Mouse (Mus musculus): Measurements from ENCODE around the gene Gm20379. TPM values are rescaled to one million over a fixed set of nuclear protein-coding genes. Genes with fewer than 3 reads are reported as not detected.

Gm20379 gene
- 1.5 and 2.0 TPM in 2 replicates for polyA plus RNA-seq (2015; fragmentation: Nextera tagmentation; extraction: Ambion mirVana)

DNA sequence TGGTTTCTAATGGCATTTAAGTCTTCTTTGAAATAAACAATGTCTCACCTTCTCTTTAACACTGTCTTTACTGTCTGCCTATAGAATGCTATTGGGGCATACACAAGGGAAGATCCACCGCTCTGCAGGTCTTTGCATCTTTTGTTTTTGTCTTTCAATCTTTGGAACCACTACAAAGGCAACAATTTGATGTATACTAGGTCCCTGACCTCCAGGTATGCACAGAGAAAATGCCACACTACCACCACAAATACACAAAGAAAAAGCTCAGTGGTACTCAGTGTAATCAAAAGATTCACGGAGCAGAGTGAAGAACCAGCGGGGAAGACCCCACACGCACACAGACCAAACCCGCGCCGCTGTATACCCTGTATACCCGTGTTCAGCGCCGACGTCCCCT, at the start of gene Gm20379:
Gene Gm20379 (plus strand): TSS at position 301 of the 400 bp plus-strand sequence.
- Histone ChIP-seq H3K9me3 (no peaks in the 10 kb centered on the region), H3K27me3 (no peaks in the 10 kb centered on the region)

DNA sequence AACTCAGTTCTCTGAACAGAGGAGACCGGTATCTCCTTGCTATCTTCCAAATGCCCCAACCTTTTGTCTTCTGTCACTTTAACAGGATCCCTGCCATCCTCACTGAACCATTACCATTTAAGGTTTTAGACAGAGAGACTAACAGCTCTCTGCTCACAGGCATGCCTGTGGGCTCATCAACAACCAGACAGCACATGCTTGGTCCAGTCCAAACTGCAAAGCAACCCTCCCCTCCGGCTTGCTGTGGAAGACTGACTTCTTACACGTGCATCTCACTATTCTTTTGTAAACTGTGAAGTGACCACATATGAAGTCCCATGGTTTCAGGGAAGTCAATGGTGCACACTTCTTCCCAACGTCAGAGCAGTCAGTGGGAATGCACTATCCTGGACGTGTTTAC, 44.5 kb upstream of the Gm20379 start:
- H3K4me2 ChIP-seq (replicated peaks), result no peak overlapping the region
- H3K27ac ChIP-seq, result no peak overlapping the region
- H3K36me3 ChIP-seq, result peaks cover 25% of the 10 kb centered on the region; the same call in 1 of the 2 replicates
- no peaks in the 10 kb centered on the region for H3K4me1 ChIP-seq
- no peak overlapping the region for H3K9ac ChIP-seq
- ATAC-seq (ENCODE audit: low FRiP score, low read depth), result no peak
- WGBS, result 83% methylated on average over 5 of the region's 5 CpGs
- H3K27me3 ChIP-seq, result no peaks in the 10 kb centered on the region
- no peaks in the 10 kb centered on the region for H3K9me3 ChIP-seq
- H3K4me3 ChIP-seq, result no peak overlapping the region

More for the DNA sequence above, at the start of gene Gm20379:
- 98% methylated on average over 11 of the region's 11 CpGs for WGBS
- peaks cover 34% of the 10 kb centered on the region for H3K36me3 ChIP-seq
- no peak within 1 kb of the TSS for H3K4me3 ChIP-seq
- H3K27ac ChIP-seq, result no peak within 1 kb of the TSS
- H3K9ac ChIP-seq, result no peak within 1 kb of the TSS
- no peak for ATAC-seq (ENCODE audit: low FRiP score, low read depth)
- H3K4me1 ChIP-seq, result peaks cover 34% of the 10 kb centered on the region
- H3K4me2 ChIP-seq (replicated peaks), result no peak within 1 kb of the TSS

DNA sequence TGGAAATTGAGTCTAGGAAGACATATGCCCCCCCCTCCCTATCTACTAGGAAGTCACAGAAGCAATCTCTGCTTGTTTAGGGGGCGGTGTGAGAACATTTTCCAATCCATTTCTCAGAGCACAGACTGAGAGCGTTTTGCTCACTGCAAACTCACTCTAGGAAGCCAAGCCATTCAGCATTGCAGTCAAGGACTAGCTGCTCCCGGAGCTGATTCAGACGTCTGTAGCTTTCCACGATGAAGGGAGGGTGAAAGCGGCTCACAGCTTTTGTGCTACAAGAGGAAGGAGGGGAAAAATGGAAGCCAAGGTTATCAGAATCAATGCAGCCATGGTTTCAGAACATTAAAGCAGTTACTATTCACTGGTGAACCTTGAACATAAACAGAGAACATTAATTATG, 42.2 kb upstream of the Gm20379 start:
- H3K36me3 ChIP-seq, result peaks cover 22% of the 10 kb centered on the region; the same call in 1 of the 2 replicates
- H3K27ac ChIP-seq, result no peak overlapping the region
- H3K9me3 ChIP-seq, result 0 out of 2 replicates have a peak, but pooled peaks cover 4% of the 10 kb centered on the region
- no peaks in the 10 kb centered on the region for H3K4me1 ChIP-seq
- 92% methylated on average over 6 of the region's 6 CpGs for WGBS
- H3K4me3 ChIP-seq, result no peak overlapping the region
- no peak for ATAC-seq (ENCODE audit: low FRiP score, low read depth)
- H3K9ac ChIP-seq, result no peak overlapping the region
- no peaks in the 10 kb centered on the region for H3K27me3 ChIP-seq
- H3K4me2 ChIP-seq (replicated peaks), result no peak overlapping the region

DNA sequence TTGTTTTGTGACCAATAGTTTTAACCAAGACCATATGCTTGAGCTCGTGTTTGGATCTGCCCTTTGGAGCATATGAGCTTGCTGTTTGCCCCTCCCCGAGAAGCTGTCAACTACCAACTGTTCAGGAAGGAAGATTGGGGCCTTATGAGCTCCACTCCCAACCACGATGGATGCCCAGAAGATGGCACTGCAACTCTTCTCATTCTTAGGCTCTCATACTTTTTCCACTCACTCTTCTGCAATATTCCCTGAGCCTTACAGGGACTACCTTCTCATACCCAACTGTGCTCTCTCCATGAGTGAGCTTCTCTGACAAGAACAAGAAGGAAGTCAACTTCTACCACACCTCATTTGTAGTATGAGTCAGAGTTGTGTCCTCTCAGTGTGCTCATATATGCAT, 38.7 kb upstream of the Gm20379 start:
- 82% methylated on average over 3 of the region's 3 CpGs for WGBS
- H3K4me3 ChIP-seq, result no peak overlapping the region
- ATAC-seq (ENCODE audit: low FRiP score, low read depth), result no peak
- no peak overlapping the region for H3K27ac ChIP-seq
- H3K9ac ChIP-seq, result no peak overlapping the region
- H3K9me3 ChIP-seq, result 0 out of 2 replicates have a peak, but pooled peaks cover 4% of the 10 kb centered on the region
- no peaks in the 10 kb centered on the region for H3K27me3 ChIP-seq
- H3K4me2 ChIP-seq (replicated peaks), result no peak overlapping the region
- H3K4me1 ChIP-seq, result no peaks in the 10 kb centered on the region
- H3K36me3 ChIP-seq, result peaks cover 16% of the 10 kb centered on the region; the same call in 1 of the 2 replicates

DNA sequence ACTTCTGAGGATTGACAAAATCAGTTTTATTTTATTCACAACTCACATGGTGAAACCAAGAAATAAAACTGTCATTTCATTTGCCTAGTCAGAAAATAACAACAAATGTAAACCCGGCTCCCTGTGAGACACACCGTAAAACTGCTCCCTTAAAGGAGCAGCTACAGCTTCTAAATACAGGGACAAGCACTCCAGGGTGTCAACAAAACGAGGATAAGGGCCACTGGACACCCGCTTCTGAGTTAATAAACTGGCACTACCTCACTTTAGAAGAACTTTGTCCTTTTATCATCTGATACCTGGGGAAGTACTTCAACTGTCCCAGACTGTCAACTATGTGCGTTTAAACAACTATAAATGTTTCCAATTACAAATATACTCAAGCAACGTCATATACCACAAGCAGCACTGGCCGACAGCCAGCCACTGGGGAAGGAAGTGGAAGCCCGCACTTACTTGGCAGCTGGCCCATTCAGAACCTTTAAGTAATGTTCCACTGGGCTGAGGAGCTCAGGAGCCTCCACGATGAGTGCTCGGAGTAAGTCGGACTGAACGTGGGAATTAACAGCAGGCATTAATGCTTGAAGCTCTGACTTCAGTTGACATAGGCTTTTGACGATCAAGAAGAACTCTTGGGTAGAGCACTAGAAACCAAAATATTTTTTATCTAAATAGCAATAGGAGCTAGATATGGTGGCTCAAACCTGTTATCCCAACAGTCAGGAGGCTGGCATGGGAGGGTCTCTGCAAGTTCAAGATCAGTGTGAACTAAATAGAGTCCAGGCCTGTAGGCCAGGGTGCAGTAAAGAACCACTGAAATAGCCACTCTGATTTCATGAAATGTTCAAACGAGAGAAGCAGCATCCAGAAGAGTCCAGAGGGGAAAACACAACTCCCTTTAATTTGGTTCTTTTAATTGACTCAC, 31.2 kb upstream of the Gm20379 start:
- Histone ChIP-seq H3K4me1 (peaks cover 23% of the 10 kb centered on the region), H3K9me3 (no peaks in the 10 kb centered on the region), H3K9ac (no peak overlapping the region), H3K4me2 (replicated peaks) (peak overlapping the region; percentile 35; the same call in 1 of the 2 replicates), H3K27ac (peak overlapping the region; percentile 1; the same call in 1 of the 2 replicates), H3K36me3 (no peaks in the 10 kb centered on the region), H3K4me3 (no peak overlapping the region), H3K27me3 (no peaks in the 10 kb centered on the region)
- WGBS, result 22% methylated on average over 14 of the region's 14 CpGs
- ATAC-seq (ENCODE audit: low FRiP score, low read depth), result peak; percentile 92

- Histone ChIP-seq H3K27ac (no peak overlapping the region), H3K36me3 (no peaks in the 10 kb centered on the region)
Observed at GRCm38 (mm10) chr13:92275292-92275691, 30.5 kb upstream of the Gm20379 start.

DNA sequence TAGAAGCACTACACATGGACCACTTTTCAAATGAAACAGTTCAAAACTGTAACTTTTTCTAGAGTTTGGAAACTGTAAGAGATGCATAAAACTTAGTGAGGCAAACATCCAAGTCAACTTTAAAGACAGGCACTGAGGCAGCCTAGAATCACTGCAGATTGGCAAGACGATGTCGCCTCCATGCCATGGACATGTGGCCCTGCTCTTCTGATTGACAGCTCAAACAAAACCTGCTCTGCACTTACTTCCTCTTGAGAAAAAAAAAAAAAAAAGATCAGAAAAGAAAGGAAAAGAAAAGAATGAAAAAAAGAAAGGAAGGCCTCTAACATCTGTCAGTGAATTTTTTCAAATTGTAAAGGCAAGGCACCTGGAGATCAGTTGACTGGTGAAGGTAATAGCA, 28.8 kb upstream of the Gm20379 start:
- Histone ChIP-seq H3K27ac (no peak overlapping the region), H3K9ac (no peak overlapping the region), H3K4me2 (replicated peaks) (no peak overlapping the region), H3K27me3 (no peaks in the 10 kb centered on the region), H3K9me3 (no peaks in the 10 kb centered on the region), H3K4me3 (no peak overlapping the region), H3K4me1 (peaks cover 23% of the 10 kb centered on the region), H3K36me3 (peaks cover 5% of the 10 kb centered on the region)
- 86% methylated on average over 2 of the region's 2 CpGs for WGBS
- ATAC-seq (ENCODE audit: low FRiP score, low read depth), result no peak

More at GRCm38 (mm10) chr13:92275292-92275691, 30.5 kb upstream of the Gm20379 start:
- H3K27me3 ChIP-seq, result no peaks in the 10 kb centered on the region
- H3K4me2 ChIP-seq (replicated peaks), result no peak overlapping the region
- peaks cover 23% of the 10 kb centered on the region for H3K4me1 ChIP-seq
- H3K4me3 ChIP-seq, result no peak overlapping the region
- no peak for ATAC-seq (ENCODE audit: low FRiP score, low read depth)
- WGBS, result 48% methylated on average over 9 of the region's 9 CpGs
- no peak overlapping the region for H3K9ac ChIP-seq
- no peaks in the 10 kb centered on the region for H3K9me3 ChIP-seq

- Histone ChIP-seq H3K4me2 (replicated peaks) (no peak overlapping the region), H3K4me1 (peaks cover 13% of the 10 kb centered on the region), H3K27me3 (no peaks in the 10 kb centered on the region), H3K9ac (no peak overlapping the region), H3K36me3 (peaks cover 25% of the 10 kb centered on the region), H3K27ac (no peak overlapping the region), H3K4me3 (no peak overlapping the region), H3K9me3 (no peaks in the 10 kb centered on the region)
- peak; percentile 84 for ATAC-seq (ENCODE audit: low FRiP score, low read depth)
- 15% methylated on average over 4 of the region's 4 CpGs for WGBS
Observed at GRCm38 (mm10) chr13:92291605-92292004, 14.2 kb upstream of the Gm20379 start.

GRCm38 (mm10) chr13:92293883-92294282, 11.9 kb upstream of the Gm20379 start:
- H3K4me3 ChIP-seq, result no peak overlapping the region
- H3K4me2 ChIP-seq (replicated peaks), result no peak overlapping the region
- H3K4me1 ChIP-seq, result peaks cover 13% of the 10 kb centered on the region
- no peaks in the 10 kb centered on the region for H3K9me3 ChIP-seq
- H3K27me3 ChIP-seq, result no peaks in the 10 kb centered on the region
- no peak for ATAC-seq (ENCODE audit: low FRiP score, low read depth)
- WGBS, result 76% methylated on average over 5 of the region's 5 CpGs
- H3K27ac ChIP-seq, result no peak overlapping the region
- peaks cover 31% of the 10 kb centered on the region for H3K36me3 ChIP-seq
- no peak overlapping the region for H3K9ac ChIP-seq

DNA sequence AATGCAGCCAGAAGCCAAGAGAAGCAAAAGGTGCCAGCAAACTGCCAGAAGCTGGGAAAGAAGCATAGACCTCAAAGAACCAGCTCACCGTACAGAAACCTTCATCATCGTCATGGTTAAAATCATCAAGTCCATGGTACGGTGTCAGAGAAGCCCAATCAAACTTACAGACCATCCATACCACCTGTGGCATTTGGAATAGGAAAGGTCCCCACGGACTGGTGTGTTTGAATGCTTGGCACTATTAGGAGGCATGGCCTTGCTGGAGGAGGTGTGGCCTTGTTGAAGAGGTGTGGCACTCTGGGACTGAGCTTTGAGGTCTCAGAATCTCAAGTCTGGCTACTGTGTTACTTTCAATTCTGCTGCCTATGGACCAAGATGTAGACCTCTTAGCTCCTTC, 9.3 kb upstream of the Gm20379 start:
- H3K27ac ChIP-seq, result no peak overlapping the region
- no peaks in the 10 kb centered on the region for H3K9me3 ChIP-seq
- H3K4me3 ChIP-seq, result no peak overlapping the region
- whole genome bisulfite sequencing, result 89% methylated on average over 4 of the region's 4 CpGs
- H3K4me2 ChIP-seq (replicated peaks), result no peak overlapping the region
- no peaks in the 10 kb centered on the region for H3K27me3 ChIP-seq
- ATAC-seq (ENCODE audit: low FRiP score, low read depth), result no peak
- H3K9ac ChIP-seq, result no peak overlapping the region
- peaks cover 38% of the 10 kb centered on the region for H3K36me3 ChIP-seq
- H3K4me1 ChIP-seq, result peaks cover 18% of the 10 kb centered on the region

GRCm38 (mm10) chr13:92297021-92297420, 8.8 kb upstream of the Gm20379 start:
- Histone ChIP-seq H3K9ac (no peak overlapping the region), H3K27ac (no peak overlapping the region), H3K9me3 (no peaks in the 10 kb centered on the region), H3K4me2 (replicated peaks) (no peak overlapping the region), H3K4me3 (no peak overlapping the region), H3K36me3 (peaks cover 38% of the 10 kb centered on the region), H3K4me1 (peaks cover 21% of the 10 kb centered on the region), H3K27me3 (no peaks in the 10 kb centered on the region)
- ATAC-seq (ENCODE audit: low FRiP score, low read depth), result no peak
- WGBS, result 88% methylated on average over 2 of the region's 2 CpGs

DNA sequence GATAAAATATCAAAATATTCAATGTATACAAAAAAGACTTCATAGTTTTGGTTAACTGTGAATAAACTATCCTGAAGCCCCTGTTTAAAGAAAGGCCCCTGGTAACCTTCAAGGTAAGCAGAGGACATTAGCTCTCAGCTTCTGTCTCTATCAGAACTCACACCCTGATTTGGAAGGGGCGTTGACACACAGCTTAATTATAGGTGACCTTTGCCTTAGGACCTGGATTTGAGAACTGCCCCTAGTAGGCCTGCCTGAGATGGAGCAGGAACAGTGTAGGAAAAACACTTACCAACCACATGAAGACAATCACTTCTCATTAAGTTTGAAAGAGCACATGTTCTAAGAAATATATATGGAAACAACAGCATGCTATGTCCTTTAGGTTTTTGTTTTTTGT, 6.3 kb upstream of the Gm20379 start:
- Histone ChIP-seq H3K27me3 (no peaks in the 10 kb centered on the region), H3K4me3 (no peak overlapping the region), H3K27ac (no peak overlapping the region), H3K4me1 (peaks cover 37% of the 10 kb centered on the region), H3K36me3 (peaks cover 33% of the 10 kb centered on the region), H3K4me2 (replicated peaks) (no peak overlapping the region), H3K9ac (no peak overlapping the region), H3K9me3 (no peaks in the 10 kb centered on the region)
- 64% methylated on average over 1 of the region's 1 CpGs for WGBS
- no peak for ATAC-seq (ENCODE audit: low FRiP score, low read depth)

Measured in limb, embryonic 13.5 days (tissue).